Mouse (Mus musculus) granulocyte monocyte progenitor cell, adult 5-6 weeks (primary cell): Measurements from ENCODE around the gene Tctex1d4. TPM values are rescaled to one million over a fixed set of nuclear protein-coding genes. Genes with fewer than 3 reads are reported as not detected.

Experiments used
- ATAC-seq: replicated peaks from 2 replicates; pipeline ENCODE4 v1.8.0; 2016; ENCODE audit warnings: mild to moderate bottlenecking, moderate TSS enrichment, inconsistent platforms; ENCODE audit not compliant: poor library complexity, severe bottlenecking
- total RNA-seq, 2 experiments: library from RNA; stranded (forward) in 1 of 2; stranded (reverse) in 1 of 2; fragments of 200-712, 200-1000 nt in 1 of 2; fragments of >200 nt in 1 of 2; fragmentation: Nextera tagmentation in 1 of 2; gene quantifications; 2 replicates each; pipeline ENCODE4 v1.2.3; 2014 to 2017

Gene Tctex1d4
- total RNA-seq (2014; fragmentation: Nextera tagmentation) (0.77 TPM in 1 of 2 replicates, not detected in the other), total RNA-seq (2017) (not detected in 2 replicates)

GRCm38 (mm10) chr4:117126675-117127290 lies at the start of gene Tctex1d4:
Gene Tctex1d4, plus strand, starts transcription at chr4:117126794.
- peak; percentile 33 for ATAC-seq

DNA sequence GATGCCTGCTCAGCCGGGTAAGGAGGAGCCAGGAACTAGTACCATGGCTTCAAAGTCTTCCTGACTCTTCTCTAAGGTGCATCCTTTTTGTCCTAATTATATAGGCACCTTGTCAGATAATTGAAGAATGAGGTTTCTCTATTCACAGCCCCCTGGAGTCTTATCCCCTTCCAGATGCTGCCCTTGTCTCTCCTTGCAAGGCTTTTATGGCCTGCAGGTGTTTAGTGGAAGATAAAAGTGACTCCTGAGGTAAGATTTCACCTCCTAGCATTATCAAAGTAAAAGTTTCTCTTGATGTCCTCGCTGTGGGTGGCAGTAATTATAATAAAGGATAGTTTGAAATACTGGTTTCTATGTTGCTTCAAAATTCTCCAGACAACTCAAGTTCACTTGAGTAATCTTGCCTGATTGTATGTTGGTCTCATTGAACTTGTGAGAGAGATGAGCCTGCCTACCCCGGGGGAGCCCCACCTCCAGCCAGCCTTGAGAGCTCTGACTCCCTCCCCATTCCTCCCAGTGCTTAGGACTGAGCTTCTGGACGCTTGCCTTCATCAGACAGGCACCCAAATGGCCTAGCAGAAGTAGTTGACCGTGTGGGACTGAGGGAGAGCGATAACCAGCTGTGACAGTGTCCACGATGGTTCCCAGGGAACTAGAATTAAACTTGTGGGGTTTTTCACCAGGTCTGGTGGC lies 38.5 kb upstream of the Tctex1d4 start:
- ATAC-seq: no peak

- ATAC-seq: no peak
Observed at GRCm38 (mm10) chr4:117090586-117090985, 36.0 kb upstream of the Tctex1d4 start.

DNA sequence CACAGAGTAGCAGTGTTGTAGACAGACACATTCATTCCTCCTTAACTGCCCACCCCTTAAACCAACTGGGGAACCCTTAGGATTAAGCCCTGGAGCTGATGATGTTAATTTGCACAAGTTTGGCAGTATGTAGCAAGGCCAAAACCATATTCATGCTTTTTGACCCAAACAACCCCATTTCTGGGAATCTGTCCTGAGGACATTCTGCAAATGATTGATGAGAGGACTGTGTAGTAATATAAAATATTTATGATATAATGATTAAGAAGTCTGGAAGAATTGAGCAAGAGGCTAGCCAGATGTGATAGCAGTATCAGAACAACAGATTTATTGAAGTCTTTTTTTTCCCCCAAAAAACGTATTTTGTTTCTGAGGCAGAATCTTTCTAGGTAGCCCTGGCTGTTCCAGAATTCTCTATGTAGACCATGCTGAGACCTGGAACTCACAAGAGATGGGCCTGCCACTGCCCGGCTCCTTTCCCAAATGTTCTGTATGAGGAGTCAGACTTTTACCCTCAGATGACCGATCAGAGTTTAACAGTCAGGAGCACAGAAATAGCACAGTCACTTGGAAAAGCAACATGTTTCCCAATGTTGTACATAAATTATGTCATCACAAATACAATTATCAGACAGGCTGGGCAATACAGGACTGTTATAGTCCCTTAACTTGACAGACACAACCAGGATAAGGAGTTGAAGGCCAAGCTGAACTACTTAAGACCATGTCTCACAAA lies 31.8 kb upstream of the Tctex1d4 start:
- ATAC-seq: no peak

DNA sequence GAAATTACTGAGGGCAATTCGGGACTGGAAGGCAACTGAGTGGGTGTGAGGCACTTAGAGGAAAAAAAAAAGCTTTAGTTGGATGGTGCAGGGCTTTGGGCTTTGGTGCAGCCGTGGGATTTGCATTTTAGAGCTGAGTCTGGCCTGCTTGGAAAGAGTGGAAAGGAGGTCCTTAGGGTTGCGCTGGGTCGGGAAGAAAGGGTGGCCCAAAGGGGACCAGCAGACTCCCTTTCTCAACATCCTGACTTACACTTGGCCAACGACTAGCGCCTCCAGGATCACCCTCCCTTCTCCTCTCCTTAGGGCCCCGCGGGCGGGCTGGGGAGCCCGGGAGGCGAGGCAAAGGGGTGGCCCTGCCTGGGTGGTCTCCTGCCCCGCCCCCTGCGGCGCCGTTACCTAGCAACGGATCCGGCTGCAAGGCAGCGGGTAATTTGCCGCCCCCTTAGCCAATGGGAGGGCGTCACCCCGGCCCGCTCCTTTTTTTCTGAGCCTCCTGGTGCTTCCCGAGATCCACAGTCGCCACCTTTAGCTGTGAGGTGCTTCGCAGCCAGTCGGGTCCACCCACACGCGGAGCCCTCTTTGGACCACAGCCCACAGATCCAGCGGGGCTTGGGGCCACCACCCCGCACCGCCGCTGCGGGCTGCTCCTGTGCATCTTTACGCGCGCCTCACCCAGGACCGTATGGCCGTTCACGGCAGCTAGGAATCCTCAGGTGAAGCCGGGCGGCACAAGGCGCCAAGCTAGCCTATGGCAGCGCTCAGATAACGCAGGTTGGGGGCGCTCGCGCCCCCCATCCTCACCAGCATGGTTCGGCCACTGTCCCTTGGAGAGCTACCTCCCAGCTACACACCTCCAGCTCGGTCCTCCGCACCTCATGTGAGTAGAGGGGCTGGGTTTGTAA lies 30.8 kb upstream of the Tctex1d4 start, which contains the start of gene Ptch2:
Gene Ptch2 (plus strand): TSS at position 525 of the 902 bp plus-strand sequence.
- ATAC-seq: peak; percentile 73

GRCm38 (mm10) chr4:117096666-117097065 lies 29.9 kb upstream of the Tctex1d4 start:
- ATAC-seq: no peak

GRCm38 (mm10) chr4:117097969-117098763 lies 28.4 kb upstream of the Tctex1d4 start:
- no peak for ATAC-seq

DNA sequence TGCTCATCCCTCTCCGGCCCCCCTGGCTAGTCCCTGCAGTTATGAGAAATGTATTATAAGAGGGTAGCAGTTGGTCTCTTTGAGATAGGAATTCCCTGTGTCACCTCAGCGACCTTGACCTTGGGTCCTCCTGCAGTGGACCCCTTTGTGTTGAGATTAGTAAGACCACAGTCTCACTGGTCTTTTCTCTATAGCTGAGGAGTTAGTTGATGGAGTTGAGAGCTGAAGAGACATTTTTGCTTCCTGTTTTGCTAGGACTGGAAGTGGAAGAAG lies 27.9 kb upstream of the Tctex1d4 start:
- no peak for ATAC-seq

- ATAC-seq: peak; percentile 6; the same call in 1 of the 2 replicates
Observed at GRCm38 (mm10) chr4:117100036-117100435, 26.6 kb upstream of the Tctex1d4 start.

GRCm38 (mm10) chr4:117101218-117101617 lies 25.4 kb upstream of the Tctex1d4 start:
- ATAC-seq: peak; percentile 77

GRCm38 (mm10) chr4:117104672-117105071 lies 21.9 kb upstream of the Tctex1d4 start:
- no peak; the same call in 1 of the 2 replicates for ATAC-seq

GRCm38 (mm10) chr4:117105127-117105526 lies 21.5 kb upstream of the Tctex1d4 start:
- ATAC-seq: no peak

GRCm38 (mm10) chr4:117107813-117108523 lies 18.6 kb upstream of the Tctex1d4 start:
- no peak for ATAC-seq

- ATAC-seq: no peak
Observed at GRCm38 (mm10) chr4:117108524-117108849, 18.1 kb upstream of the Tctex1d4 start.

DNA sequence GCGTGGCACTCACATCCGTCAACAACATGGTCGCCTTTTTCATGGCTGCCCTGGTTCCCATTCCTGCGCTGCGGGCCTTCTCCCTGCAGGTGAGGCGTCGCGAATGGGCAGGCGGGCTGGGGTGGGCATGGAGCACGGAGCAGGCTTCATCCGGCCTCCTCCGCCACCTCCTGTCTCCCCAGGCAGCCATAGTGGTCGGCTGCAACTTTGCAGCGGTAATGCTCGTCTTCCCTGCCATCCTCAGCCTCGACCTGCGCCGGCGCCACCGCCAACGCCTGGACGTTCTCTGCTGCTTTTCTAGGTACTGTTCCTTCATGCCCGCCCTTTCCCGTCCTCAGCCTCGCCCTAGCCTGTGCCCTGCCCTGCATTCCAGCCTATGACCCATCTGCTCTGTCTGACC lies 17.3 kb upstream of the Tctex1d4 start:
- ATAC-seq: no peak

DNA sequence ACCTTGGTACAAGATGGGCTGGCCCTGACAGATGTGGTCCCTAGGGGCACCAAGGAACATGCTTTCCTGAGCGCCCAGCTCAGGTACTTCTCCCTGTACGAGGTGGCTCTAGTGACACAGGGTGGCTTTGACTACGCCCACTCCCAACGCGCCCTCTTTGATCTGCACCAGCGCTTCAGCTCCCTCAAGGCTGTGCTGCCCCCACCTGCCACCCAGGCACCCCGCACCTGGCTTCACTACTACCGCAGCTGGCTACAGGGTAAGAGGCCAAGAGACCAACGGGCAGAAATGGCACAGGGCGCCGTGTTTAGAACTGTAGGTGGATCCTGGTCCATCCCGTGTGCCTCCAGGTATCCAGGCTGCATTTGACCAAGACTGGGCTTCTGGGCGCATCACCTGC lies 16.3 kb upstream of the Tctex1d4 start:
- ATAC-seq: no peak

DNA sequence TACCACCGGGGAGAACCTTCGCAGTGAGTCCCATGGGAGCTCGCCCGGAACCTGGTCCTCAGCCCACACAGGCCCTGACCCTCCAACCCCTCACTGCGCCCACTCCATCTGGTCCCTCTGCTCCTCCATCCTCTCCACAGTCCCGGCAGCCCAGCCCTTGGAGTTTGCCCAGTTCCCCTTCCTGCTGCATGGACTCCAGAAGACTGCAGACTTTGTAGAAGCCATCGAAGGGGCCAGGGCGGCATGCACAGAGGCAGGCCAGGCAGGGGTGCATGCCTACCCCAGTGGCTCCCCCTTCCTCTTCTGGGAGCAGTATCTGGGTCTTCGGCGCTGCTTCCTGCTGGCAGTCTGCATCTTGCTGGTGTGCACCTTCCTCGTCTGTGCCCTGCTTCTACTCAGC lies 15.6 kb upstream of the Tctex1d4 start:
- no peak for ATAC-seq

DNA sequence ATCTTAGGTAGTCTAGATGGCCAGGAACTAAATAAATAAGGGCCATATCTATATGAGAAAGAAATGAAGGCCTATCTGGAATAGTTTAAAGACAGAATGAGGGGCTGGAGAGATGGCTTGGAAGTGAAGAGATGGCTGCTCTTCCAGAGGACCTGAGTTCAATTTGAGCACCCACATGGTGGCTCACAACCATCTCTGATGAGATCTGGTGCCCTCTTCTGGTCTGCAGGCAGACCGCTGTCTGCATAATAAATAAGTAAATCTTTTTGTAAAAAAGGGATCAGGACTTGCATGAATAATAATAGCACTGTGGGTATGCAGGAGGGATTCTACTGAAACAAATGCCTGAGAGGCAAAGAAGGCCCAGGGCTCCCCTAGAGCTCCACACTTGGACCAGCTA lies 13.4 kb upstream of the Tctex1d4 start:
- no peak for ATAC-seq

- ATAC-seq: no peak
Observed at GRCm38 (mm10) chr4:117115592-117115991, 11.0 kb upstream of the Tctex1d4 start.
